Mouse (Mus musculus) cerebellum, adult 2 months (tissue): ENCODE measurements around the gene Opalin.

Experiments
- CTCF ChIP-seq: fragments of 200-500 bp; IDR thresholded peaks from 2 replicates; pipeline ENCODE4 v1.5.1; 2011; ENCODE audit warnings: low read depth, mild to moderate bottlenecking, control low read depth, low read length, moderate library complexity, borderline replicate concordance; ENCODE audit not compliant: insufficient read depth
- POLR2A ChIP-seq: fragments of 200-500 bp; IDR thresholded peaks from 2 replicates; pipeline ENCODE4 v1.6.1; 2011; ENCODE audit warnings: low read length, control low read depth, borderline replicate concordance; ENCODE audit not compliant: insufficient read depth

- TF ChIP-seq CTCF: no peak
- no peak for TF ChIP-seq POLR2A
These were observed 47.7 kb downstream of the Opalin start, which contains the start of gene Dntt for GRCm38 (mm10) chr19:41029219-41029618.
